Mouse (Mus musculus) urinary bladder, postnatal 36 days (tissue): ENCODE measurements at regions not wholly inside any gene's neighbourhood (a gene's known extent, or its start where the extent isn't known, plus 50 kb on each side); places are given as distances from the start of the nearest gene placed in this dataset.

Source experiments
- DNase-seq, 2 experiments: peaks; one replicate each; pipeline ENCODE4 v3.0.0; 2022; ENCODE audit warnings: low spot score in 2 of 2, mixed read lengths in 1 of 2

- DNase-seq = no peak
Measured at GRCm38 (mm10) chr4:81178047-81178781, 264.4 kb downstream of the Mpdz start.

GRCm38 (mm10) chr4:81178782-81179135, 263.9 kb downstream of the Mpdz start:
- peak; percentile 80 to 86 for DNase-seq

- no peak for DNase-seq
Measured at GRCm38 (mm10) chr4:81216123-81216522, 226.5 kb downstream of the Mpdz start.

- DNase-seq = no peak
Measured at GRCm38 (mm10) chr4:81217979-81218378, 224.6 kb downstream of the Mpdz start.

- no peak for DNase-seq
Measured at GRCm38 (mm10) chr4:81222034-81222433, 220.6 kb downstream of the Mpdz start.

GRCm38 (mm10) chr4:81222468-81223175, 220.0 kb downstream of the Mpdz start:
- DNase-seq = no peak
